Mouse (Mus musculus): Measurements from ENCODE around the gene Ubr4.
A peak's percentile ranks its signal among the peaks of the same experiment; 100 is the strongest.

The Ubr4 gene

DNA sequence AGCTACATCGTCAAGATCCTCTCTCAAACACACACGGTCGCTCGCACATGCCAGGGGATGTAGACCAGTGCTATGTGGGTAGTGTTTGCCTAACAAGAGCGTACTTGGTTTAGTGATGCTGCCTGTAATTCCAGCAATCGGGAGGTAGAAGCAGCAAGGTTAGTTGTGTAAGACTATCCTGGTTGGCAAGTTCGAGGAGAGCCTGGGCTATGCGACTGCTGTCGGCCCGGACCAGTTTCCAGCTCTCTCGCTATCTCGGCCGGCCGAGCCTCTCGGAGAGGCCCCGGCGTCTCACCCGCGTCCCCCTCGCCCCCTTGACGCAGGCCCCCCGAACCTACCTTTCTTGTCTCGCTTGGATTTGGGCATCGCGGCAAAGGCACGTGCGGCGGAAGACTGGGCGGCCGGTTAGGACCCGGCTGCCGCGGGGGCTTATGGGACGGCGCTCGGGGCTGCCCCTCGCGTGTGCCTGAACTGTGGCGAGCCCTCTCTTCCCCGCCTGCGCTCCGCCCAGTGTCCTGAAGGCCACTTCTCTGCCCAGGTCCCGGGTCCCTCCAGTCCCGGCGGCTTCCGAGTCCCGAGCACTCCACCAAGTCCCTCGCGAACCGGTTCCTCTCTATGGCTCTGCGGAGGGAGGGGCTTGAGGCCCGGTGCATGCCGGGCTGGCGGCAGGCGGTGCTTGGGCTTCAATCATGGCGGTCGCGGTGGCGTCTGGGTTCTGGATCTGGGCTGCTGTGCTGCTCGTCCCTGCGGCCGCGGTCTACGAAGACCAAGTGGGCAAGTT lies at the start of gene Ubr4, which contains the start of the genes Mrto4 and Emc1:
Gene Ubr4, plus strand, starts transcription at position 679 of the 781 bp plus-strand sequence.
Gene Mrto4, minus strand, starts transcription at position 646 of the 781 bp plus-strand sequence.
Gene Emc1, plus strand, starts transcription at position 657 of the 781 bp plus-strand sequence.
- DNase-seq: peak; percentile 87 to 93

DNA sequence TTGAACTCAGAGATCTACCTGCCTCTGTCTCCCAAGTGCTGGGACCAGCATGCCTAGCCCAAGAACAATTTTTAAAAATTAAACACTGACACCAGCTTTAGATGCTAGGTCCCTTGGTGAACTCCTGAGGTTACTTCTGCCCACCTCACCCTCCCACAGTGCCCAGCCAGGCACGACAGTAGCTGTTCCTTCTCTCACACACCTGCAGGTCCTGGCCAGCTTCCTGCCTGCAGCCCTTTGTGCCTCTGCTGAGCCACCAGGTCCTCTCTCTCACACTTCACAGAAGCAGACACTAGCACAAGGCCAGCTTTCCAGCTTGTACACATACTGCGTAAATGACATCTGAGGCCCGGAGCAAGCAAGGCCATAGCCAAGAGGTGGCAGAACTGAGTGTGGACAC lies 46.9 kb upstream of the Ubr4 start:
- DNase-seq: no peak

DNA sequence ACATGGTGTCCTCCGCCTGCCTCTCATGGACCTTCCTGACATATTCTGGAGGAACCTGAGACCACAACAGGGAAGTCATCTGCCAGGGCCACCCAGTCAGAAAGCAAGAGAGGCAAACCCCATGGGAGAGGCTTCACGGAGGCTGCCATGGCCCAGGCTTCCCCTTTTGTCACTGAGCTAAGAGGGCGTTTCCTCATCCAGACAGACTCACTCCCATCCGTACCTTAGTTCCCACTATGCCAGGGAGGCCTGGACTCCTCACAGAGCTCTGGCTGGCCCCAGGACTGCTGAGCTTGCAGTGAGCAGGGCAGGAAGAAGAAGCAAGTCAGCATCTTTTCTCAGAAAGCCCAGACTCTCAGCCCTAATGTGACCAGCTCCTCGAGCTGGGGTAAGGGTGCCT lies 44.5 kb upstream of the Ubr4 start:
- DNase-seq: no peak

DNA sequence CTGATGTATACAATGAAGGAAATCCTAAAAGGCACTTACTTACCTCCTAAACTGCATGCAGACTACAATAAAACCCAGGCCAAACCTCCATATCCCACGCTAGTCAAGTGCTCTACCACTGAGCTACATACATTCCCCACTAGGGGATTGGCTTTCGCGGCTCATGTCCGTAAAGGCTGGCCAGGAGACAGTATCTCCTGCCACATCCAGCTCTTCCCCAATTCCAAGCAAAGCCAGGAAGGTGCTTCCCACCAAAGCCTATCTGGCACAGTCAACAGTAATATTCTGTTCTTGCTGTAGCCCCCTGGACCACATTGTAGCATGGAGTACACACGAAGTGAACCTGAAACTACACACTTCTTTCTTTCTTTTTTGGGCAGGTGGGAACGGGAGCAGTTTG lies 42.8 kb upstream of the Ubr4 start:
- no peak for DNase-seq

DNA sequence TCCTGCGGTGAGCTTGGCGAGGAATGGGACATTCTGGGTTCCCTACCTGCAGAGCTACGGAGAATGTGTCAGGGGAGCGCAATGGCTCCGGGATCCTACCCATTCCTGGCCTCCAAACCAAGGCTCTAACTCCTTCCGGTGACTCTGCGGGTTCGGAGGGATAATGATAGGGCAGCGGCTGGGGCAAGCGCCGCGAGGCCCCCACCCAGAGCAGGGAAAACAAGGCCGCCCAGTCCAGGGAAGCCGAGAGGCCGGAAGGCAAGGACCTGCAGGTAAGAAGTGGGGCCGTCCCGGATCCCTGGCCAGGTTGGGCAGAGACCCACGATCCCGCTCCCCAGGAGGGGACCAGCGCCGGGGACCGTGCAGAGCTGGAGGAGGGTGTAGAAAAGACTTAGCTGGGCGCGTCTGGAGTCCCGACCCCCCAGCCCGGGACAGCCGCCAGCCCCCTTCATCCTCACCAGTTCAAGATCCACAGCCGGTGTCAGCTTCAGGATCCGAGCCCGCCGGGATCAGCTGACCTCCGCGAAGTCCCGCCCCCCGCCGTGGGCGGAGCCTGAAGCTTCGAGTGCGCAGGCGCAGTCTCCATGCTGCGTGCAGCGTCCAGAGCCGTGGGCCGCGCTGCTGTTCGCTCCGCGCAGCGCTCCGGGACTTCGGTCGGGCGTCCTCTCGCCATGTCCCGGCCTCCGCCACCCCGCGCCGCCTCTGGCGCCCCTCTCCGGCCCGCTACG lies 42.1 kb upstream of the Ubr4 start, which contains the start of the genes Pqlc2 and Akr7a5:
Gene Pqlc2, minus strand, starts transcription at position 538 of the 728 bp plus-strand sequence.
Gene Akr7a5, plus strand, starts transcription at position 574 of the 728 bp plus-strand sequence.
- peak; percentile 99 for DNase-seq

DNA sequence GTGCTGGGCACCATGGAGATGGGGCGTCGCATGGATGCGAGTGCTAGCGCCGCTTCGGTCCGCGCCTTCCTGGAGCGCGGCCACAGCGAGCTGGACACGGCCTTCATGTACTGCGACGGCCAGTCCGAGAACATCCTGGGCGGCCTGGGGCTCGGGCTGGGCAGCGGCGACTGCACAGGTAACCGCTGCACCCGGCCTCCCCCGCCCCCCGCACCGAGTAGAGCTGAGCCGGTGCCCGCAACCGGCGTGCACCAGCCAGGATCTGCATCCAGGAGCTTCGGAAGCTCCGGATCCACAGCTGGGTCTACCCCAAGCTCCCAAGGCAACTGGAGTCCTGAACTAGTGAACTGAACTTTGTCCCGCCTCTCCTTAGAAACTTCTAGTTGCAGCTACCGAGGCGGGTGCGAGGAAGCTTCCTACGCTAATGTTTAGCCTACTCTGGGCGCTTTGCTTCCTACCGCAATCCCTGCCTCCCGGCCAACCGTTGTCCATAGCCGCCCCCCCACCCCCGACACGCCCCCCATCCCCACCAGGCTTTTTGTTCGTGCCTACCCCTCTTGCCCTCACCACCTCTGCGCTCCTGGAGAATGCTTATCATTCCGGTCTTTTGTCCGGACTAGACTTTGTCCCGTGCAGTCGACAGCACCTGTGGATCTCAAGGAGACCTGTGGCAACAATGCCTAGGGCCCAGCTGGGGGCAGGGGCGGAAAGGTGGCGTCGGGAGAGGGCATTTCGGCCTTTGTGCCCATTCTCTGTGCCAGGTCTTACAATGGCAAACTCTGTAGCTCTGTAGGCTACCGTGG lies 41.3 kb upstream of the Ubr4 start:
- peak in 1 of 2 experiments; percentile 58 for DNase-seq

DNA sequence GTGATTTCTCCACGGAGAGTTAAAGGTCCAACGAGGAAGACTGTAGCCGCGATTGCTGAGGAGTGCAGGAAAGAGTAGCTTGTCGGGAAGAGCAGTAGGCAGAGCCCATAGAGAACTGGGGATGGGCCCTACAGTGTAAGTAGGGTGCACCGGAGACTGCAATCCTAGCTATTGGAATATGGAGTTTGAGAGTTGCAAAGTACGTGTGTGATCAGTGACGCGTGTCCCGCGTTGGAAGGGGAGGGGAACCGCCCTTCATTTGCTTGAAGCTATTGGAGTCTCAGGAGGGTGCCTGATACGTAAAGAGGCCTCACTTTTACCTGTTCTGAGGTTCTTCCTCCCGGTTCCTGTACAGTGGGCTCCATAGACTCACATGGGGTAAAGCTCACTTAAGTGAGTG lies 40.7 kb upstream of the Ubr4 start:
- no peak for DNase-seq

DNA sequence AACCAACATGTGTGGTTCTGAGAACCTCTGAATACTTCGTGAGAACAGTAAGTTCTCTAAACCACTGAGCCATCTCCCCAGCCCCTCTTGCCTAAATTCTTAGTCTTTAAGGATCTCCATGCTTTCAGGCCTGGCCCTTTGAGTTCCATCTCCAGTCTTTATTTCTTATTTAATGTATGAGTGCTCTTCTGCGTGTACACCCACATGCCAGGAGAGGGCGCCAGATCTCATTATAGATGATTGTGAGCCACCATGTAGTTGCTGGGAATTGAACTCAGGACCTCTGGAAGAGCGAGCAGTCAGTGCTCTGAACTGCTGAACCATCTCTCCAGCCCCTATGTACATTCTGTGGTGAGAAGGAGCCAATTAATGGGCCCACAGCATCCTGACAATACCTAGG lies 39.8 kb upstream of the Ubr4 start:
- peak; percentile 66 to 72 for DNase-seq

DNA sequence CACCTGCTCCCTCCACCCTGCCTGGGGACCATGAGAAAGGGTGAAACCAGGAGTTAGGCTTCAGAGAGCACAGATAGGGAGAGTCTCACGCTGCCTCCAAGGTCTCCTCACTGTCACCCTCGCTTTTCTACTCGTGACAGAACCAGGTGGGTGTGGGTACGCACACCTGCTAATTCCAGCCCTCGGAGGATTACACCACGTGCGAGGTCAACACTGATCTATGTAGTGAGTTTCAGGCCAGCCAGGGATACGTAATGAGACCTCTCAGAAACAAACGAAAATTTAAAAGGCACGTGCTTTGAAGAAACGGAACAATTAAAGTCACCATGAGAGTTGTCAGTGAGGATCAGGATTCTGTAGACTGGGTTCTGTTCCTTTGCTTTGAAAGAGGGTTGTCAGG lies 34.0 kb upstream of the Ubr4 start:
- DNase-seq: no peak

DNA sequence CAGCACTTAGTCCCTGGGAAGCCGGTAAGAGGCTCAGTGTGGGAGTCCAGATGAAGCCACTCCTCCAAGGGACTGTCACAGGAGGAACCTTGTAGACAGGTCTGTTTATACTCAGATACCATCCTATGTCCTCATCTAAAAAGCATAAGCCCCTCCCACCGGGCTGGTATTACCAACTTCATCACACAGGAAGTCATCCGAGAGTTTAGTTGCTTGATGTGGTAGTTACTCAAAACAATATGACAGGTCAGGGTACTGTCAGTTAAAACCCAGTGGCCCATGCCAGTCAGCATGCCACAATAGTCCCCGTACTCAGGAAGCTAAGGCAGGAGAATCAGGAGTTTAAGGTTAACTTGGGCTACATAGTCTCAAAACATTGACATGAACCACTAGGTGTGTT lies 32.7 kb upstream of the Ubr4 start:
- DNase-seq: no peak

DNA sequence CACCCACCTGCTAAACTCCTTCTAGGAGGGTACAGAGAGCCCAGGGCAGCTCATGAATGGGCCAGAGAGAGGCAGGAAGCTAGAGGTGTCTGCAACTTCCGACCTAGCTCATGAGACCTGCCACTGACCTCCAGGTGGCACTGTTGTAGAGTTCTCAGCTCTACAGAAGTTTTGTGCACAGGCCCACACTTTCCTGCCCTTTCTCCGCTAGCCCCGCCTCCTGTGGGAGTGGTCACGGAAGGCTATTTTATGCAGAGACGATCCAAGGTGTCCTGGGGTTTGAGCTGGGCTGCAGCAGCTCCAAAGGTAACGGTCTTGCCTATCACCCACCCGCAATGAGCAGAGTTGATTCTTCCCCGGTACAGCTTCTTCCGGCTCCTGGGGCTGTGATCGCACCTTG lies 21.8 kb upstream of the Ubr4 start:
- DNase-seq: peak; percentile 88 to 92

DNA sequence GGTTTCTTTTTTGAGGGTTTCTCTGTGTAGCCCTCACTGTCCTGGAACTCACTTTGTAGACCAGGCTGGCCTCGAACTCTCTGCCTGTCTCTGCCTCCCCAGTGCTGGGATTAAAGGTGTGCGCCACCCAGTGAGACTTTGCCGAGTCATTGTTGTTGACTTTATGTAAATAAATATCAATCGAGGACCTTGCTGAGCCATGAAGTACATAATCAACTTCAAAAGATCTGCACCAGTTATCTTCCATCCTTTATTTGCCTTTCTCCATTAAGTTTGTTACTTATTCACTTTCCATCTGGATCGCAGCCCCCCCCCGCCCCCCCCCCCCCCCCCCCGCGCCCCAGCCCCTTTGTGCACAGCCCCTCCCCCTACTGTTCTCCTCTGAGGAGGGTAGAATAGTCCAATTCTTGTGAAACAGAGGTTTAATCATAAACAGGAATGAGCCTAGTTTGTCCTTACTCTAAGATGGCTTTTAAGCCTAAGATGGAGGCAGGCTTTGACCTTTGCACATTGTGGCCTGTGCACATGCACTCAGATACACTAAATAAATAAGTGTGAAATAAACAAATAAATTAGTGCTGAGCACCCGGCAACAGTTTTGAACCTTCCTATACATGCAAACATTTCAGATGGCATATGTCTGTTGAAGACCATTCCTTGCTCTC lies 17.6 kb upstream of the Ubr4 start:
- no peak for DNase-seq

DNA sequence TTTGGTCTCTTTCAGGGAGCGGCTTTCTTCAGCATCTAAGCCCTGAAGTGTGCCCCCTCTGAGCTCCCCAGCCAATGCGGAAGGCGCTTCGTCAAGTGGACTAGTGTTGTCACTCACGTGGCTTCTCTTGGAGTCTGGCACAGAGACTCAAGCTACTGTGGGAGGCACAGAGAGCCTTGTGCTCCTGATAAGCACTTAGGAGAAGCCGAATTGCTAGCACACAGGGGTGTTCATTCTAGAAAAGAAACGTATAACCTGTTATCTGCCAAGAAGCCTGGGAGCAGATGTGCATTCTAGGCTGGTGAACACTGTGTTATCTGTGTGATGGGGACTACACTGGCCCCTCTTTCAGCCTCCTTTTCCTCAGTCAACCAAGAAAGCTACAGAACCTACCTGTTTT lies 16.9 kb upstream of the Ubr4 start:
- no peak for DNase-seq

DNA sequence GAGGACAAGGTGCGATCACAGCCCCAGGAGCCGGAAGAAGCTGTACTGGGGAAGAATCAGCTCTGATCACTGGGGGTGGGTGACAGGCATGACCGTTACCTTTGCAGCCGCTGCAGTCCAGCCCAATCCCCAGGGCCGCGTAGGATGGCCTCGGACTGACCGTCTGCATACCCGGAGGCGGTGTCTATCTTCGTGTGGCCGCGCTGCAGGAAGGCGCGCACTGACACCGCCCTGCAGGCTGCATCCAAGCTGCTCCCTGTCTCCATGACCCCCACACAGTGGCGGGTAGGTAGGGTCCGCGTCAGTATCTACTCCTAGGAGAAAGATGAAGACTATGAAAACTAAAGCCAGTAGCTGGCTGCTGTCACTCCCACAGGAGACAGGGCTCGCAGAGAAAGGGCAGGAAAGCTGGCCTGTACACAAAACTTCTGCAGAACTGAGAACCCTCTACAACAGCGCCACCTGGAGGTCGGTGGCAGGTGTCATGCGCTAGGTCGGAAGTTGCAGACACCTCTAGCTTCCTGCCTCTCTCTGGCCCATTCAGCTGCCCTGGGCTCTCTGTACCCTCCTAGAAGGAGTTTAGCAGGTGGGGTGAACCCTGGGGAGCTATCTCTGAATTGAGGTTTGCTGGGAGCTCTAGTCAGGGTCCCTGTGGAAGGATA lies 15.5 kb upstream of the Ubr4 start:
- DNase-seq: peak; percentile 93

DNA sequence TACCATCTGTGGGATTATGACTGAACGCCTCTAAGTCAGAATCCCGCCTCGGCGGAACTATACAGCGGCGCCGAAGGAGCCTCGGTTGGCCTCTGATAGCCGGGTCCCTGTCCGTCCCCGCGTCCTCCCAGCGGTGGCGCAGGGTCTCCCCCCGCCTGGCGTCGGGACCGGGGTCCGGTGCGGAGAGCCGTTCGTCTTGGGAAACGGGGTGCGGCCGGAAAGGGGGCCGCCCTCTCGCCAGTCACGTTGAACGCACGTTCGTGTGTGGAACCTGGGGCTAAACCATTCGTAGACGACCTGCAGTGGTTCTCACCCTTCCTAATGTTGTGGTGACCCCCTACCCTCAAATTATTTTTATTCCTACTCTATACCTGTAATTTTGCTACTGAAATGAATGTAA lies 14.3 kb upstream of the Ubr4 start:
- DNase-seq: no peak

DNA sequence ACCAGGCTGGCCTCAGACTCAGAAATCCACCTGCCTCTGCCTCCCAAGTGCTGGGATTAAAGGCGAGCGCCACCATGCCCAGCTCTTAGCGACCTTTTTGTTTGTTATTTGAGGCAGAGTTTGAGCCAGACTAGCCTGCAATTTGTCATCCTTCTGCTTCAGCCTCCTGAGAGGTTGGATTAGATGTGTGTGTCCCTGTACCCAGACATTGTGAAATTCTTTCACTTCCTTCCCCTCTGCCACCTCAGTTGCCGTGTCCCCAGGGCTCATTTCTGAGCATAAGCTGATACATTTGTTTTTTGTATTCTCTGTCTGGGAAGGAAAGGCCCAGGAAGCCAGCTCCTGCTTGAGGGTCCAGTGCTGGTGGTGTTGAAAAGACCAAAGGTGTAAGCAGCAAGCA lies 11.6 kb upstream of the Ubr4 start:
- DNase-seq: no peak

DNA sequence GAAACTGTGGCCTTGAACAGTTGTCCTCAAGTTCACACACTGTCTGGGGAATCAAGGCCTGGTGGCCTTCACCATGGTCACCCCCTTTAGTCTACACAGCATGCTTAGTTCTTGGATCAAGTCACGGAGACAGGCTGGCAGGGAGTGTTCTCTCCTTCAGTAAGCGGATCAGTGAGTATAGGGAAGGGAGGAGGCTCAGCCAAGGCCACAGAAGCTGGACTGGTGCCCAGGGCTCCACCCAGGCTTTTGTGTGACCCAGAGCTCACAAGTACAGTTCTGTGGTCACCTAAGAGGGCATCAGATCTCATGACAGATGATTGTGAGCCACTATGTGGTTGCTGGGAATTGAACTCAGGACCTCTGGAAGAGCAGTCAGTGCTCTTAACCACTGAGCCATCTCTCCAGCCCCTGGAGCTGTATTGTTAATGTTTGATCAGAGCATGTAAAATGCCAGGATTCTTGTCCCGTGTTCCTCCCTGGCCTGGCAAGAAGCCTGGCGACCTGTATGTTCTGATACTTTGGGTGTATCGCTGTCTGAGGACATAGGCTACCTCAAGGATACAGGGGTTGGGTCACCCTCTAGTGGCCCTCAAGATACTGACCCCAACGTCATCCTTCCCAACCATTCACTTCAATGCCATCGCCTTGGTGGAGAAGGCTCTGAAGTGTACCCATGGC lies 10.7 kb upstream of the Ubr4 start:
- DNase-seq: no peak

DNA sequence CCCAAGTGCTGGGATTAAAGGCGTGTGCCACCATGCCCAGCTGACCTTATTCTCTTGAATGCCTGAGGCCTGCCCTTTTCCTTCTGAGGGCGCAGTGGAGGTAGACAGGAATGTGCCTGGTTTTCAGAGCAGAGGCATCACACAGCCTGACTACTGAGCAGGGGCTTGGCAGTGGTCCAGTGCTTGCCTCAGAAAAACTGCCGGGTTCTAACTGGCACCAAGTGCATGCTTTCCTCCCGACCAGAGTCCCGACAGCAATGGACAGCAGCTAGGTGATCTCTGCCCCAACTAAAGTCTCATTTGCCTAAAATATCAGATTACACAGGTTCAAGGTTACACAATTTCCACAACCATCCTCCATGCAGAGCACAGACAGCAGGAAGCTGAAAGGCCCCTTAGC lies 8.7 kb upstream of the Ubr4 start:
- peak; percentile 44 to 65 for DNase-seq

DNA sequence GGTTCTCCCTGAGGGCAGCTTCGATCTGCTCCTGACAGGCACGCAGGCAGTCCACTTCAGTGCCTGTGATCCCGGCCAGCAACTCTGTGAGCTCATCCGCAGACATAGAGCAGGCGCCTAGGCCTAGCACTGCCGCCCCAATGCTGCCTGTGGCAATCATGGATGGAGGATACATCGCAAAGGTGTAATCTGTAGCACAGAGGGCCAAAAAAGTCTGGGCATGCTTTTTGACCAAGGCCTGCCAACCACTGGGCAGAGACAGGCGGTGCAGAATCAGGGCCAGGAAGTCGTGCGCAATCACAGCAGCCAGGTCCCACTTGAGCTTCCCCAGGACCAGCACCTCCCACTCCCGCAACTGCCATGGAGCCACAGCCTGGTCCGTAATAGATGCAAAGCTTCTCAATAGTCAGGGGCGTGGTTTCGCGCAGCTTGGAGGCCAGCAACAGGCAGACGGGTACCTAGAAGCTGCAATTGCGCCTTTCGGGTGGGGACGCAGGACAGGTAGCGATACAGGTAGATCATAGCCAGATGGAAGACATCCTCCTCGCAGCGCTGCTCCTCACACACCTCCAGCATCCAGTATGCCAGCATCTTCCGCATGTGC lies 6.9 kb upstream of the Ubr4 start:
- DNase-seq: peak in 1 of 2 experiments; percentile 35

DNA sequence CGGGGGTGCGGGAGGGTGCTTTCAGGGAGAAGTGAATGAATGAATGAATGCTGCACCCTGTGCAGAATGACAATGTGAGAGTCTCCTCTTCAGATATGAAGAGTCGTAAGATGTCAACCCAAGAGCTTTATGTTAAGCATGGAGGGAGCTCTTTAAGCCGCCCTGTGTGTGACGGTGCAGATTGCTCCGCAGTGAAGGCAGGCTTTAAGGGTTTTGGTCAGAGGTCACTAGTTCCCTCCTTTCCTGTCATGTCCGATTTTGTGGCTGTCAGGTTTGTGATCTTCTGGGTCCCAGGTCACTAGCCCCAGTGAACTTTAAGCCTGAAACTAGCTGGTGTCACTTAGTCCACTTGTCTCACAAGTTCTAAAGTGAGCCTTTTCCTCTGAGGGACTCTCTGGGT lies 423 bp downstream of the Ubr4 start:
- no peak for DNase-seq

DNA sequence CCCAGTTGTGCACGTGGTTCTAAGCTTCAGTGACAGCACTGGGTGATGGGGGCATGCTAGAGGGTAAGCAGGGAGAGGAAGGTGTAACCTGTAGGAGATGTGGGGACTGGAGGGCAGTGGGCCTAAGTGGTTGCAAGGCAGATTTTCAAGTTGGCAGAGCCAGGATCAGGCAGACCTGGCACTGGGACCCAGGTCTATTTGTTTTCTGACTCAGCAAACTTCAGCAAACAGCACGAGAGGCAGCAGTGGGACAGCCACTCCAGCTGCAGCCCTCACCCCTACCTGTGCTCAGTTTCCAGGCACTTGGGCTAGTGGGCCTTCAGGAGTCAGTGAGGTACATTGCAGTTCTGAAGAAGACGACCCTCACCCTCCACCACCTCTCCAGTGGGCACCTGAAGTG lies 4.8 kb downstream of the Ubr4 start:
- no peak for DNase-seq
